Comparison of ENCODE assay signal across 7 mouse cellular contexts in the genomic region with DNA sequence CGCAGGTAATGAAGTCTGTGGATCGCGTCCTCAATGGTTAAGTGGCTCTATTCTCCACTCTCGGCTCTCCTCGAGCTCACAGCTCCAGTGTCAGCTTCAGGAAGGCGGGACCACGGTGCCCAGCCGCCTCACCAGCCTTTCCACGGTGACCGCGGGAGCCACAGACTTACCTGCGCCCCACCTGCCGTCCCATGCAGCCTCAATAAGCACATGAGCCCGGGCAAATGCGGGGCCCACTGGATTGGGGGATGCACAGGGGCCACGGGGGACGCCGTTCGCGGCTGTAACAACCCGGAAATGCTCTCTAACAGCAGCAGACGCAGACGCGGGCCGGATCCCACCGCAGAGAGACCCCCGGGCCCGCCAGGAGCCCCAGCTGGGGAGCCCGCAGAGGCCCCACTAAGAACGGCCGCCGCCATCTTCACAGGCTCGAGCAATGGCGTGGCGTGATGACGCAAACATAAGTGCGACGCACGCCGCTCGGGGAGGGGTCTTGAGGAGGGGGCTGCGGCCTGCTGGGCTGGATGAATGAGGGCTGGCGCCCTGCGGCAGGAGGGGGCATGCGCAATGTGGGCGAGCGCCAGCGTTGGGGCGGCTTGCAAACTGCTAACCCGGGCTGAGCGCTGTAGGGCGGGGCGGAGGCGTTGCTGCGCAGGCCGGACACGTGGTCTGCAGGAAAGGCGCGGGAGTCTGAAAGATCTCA. TPM values are rescaled to one million over a fixed set of nuclear protein-coding genes. Genes with fewer than 3 reads are reported as not detected.
DNase-seq lines count a peak whose midpoint lies in the region; ATAC-seq and TF ChIP-seq lines count a peak whose summit lies in the region.

A gene (minus strand): TSS at position 438 of the 703 bp plus-strand sequence.

- no peaks in the 10 kb centered on the region for H3K9me3 ChIP-seq in embryonic facial prominence, embryonic 12.5 days
- H3K9me3 ChIP-seq in limb, embryonic 12.5 days, result no peaks in the 10 kb centered on the region
- H3K9me3 ChIP-seq in midbrain, embryonic 15.5 days, result no peaks in the 10 kb centered on the region

- DNase-seq in adrenal gland, postnatal 25 days, result peak; percentile 85
- DNase-seq in heart, adult 18-20 months, result peak; percentile 89
- peak; percentile 87 for DNase-seq in kidney, adult 2 months
- peak; percentile 58 to 74 for DNase-seq in spleen, adult 2 months (ENCODE audit: low read depth in 1 of 2, low spot score in 2 of 2)

- H3K27me3 ChIP-seq in embryonic facial prominence, embryonic 12.5 days, result no peaks in the 10 kb centered on the region
- H3K27me3 ChIP-seq in kidney, adult 2 months (replicated peaks; ENCODE audit: control insufficient read depth, insufficient read depth, low read length), result no peaks in the 10 kb centered on the region
- H3K27me3 ChIP-seq in limb, embryonic 12.5 days, result no peaks in the 10 kb centered on the region
- H3K27me3 ChIP-seq in midbrain, embryonic 15.5 days (replicated peaks), result no peaks in the 10 kb centered on the region; the same call in 1 of the 2 replicates
- H3K27me3 ChIP-seq in spleen, adult 2 months (ENCODE audit: control insufficient read depth, insufficient read depth, low read length), result no peaks in the 10 kb centered on the region

- peak within 1 kb of the TSS; percentile 100 for H3K4me3 ChIP-seq in embryonic facial prominence, embryonic 12.5 days
- H3K4me3 ChIP-seq in kidney, adult 2 months (ENCODE audit: insufficient read depth, low read depth, low read length), result peak within 1 kb of the TSS; percentile 91
- H3K4me3 ChIP-seq in limb, embryonic 12.5 days (replicated peaks), result peak within 1 kb of the TSS; percentile 97
- peak within 1 kb of the TSS; percentile 91 for H3K4me3 ChIP-seq in midbrain, embryonic 15.5 days
- H3K4me3 ChIP-seq in spleen, adult 2 months (ENCODE audit: extremely low read depth, insufficient read depth, insufficient read length), result peak within 1 kb of the TSS; percentile 100

- peak within 1 kb of the TSS; percentile 82 for H3K27ac ChIP-seq in embryonic facial prominence, embryonic 12.5 days
- H3K27ac ChIP-seq in kidney, adult 2 months (ENCODE audit: insufficient read depth, low read depth, low read length), result peak within 1 kb of the TSS; percentile 75; the same call in 1 of the 2 replicates
- peak within 1 kb of the TSS; percentile 84 for H3K27ac ChIP-seq in limb, embryonic 12.5 days
- peak within 1 kb of the TSS; percentile 82 for H3K27ac ChIP-seq in midbrain, embryonic 15.5 days
- peak within 1 kb of the TSS; percentile 77 for H3K27ac ChIP-seq in spleen, adult 2 months (ENCODE audit: insufficient read depth, low read length)

- H3K9ac ChIP-seq in embryonic facial prominence, embryonic 12.5 days, result peak within 1 kb of the TSS; percentile 99
- H3K9ac ChIP-seq in limb, embryonic 12.5 days (replicated peaks), result peak within 1 kb of the TSS; percentile 96
- H3K9ac ChIP-seq in midbrain, embryonic 15.5 days, result peak within 1 kb of the TSS; percentile 97

- peaks cover 18% of the 10 kb centered on the region for H3K4me1 ChIP-seq in embryonic facial prominence, embryonic 12.5 days
- H3K4me1 ChIP-seq in kidney, adult 2 months (ENCODE audit: control insufficient read depth, insufficient read depth, low read length), result no peaks in the 10 kb centered on the region; the same call in 1 of the 2 replicates
- H3K4me1 ChIP-seq in limb, embryonic 12.5 days (replicated peaks), result peaks cover 18% of the 10 kb centered on the region
- H3K4me1 ChIP-seq in midbrain, embryonic 15.5 days, result peaks cover 29% of the 10 kb centered on the region
- H3K4me1 ChIP-seq in spleen, adult 2 months (ENCODE audit: control insufficient read depth, insufficient read depth, insufficient read length), result peaks cover 3% of the 10 kb centered on the region

- H3K4me2 ChIP-seq in embryonic facial prominence, embryonic 12.5 days (replicated peaks), result peak within 1 kb of the TSS; percentile 85
- peak within 1 kb of the TSS; percentile 90 for H3K4me2 ChIP-seq in limb, embryonic 12.5 days
- H3K4me2 ChIP-seq in midbrain, embryonic 15.5 days, result peak within 1 kb of the TSS; percentile 83

- H3K36me3 ChIP-seq in embryonic facial prominence, embryonic 12.5 days, result peaks cover 7% of the 10 kb centered on the region; the same call in 1 of the 2 replicates
- H3K36me3 ChIP-seq in kidney, adult 2 months (ENCODE audit: control insufficient read depth, insufficient read depth, low read length), result no peaks in the 10 kb centered on the region; the same call in 1 of the 2 replicates
- H3K36me3 ChIP-seq in limb, embryonic 12.5 days, result peaks cover 16% of the 10 kb centered on the region
- H3K36me3 ChIP-seq in midbrain, embryonic 15.5 days (replicated peaks), result no peaks in the 10 kb centered on the region
- no peaks in the 10 kb centered on the region; the same call in none of the 2 replicates for H3K36me3 ChIP-seq in spleen, adult 2 months (ENCODE audit: control insufficient read depth, insufficient read depth, low read length)

- TF ChIP-seq POLR2A in kidney, adult 2 months (IDR thresholded peaks at IDR 0.05; ENCODE audit: low read depth, low read length), result peak; percentile 19
- no peak for TF ChIP-seq POLR2A in spleen, adult 2 months (IDR thresholded peaks at IDR 0.05; ENCODE audit: low read depth, low read length)

- under 1% methylated on average over 59 of the region's 59 CpGs for WGBS in embryonic facial prominence, embryonic 12.5 days
- WGBS in kidney, adult 2 months, result under 1% methylated on average over 59 of the region's 59 CpGs
- under 1% methylated on average over 58 of the region's 59 CpGs for WGBS in limb, embryonic 12.5 days
- under 1% methylated on average over 59 of the region's 59 CpGs for WGBS in midbrain, embryonic 15.5 days
- WGBS in spleen, adult 2 months, result under 1% methylated on average over 59 of the region's 59 CpGs

- no peak for TF ChIP-seq CTCF in kidney, adult 2 months (conservative IDR thresholded peaks at IDR 0.05; ENCODE audit: insufficient read depth, insufficient read length, low read depth, low read length)
- TF ChIP-seq CTCF in spleen, adult 2 months (IDR thresholded peaks at IDR 0.05; ENCODE audit: extremely low read depth, insufficient read depth, insufficient read length, insufficient replicate concordance), result no peak

- ATAC-seq in embryonic facial prominence, embryonic 12.5 days (ENCODE audit: insufficient number of reproducible peaks, insufficient read depth, low FRiP score, low TSS enrichment), result peak; percentile 98
- ATAC-seq in limb, embryonic 12.5 days (ENCODE audit: insufficient number of reproducible peaks, insufficient read depth, low FRiP score, low TSS enrichment, low read depth), result peak; percentile 97
- peak; percentile 98 for ATAC-seq in midbrain, embryonic 15.5 days (replicated peaks)

RNA-seq across cellular contexts. Expression of the gene that starts here (rescaled TPM):
- 23.3 and 26.7 TPM in 2 replicates for total RNA-seq in adrenal gland, postnatal 25 days (2021)
- 41.9 and 46.4 TPM in 2 replicates for polyA plus RNA-seq in embryonic facial prominence, embryonic 12.5 days (2016; fragmentation: Nextera tagmentation; extraction: Ambion mirVana)
- 10 to 100 TPM; 19.0 to 19.3 TPM for total RNA-seq in heart, adult 18-20 months (2021)
- polyA plus RNA-seq in kidney, adult 2 months (2012; rRNA removed), result 12.4 and 12.9 TPM in 2 replicates
- polyA plus RNA-seq in limb, embryonic 12.5 days (2016; fragmentation: Nextera tagmentation; extraction: Ambion mirVana), result 44.7 and 53.5 TPM in 2 replicates
- polyA plus RNA-seq in midbrain, embryonic 15.5 days (2015; fragmentation: Nextera tagmentation; extraction: Ambion mirVana), result 32.6 and 33.8 TPM in 2 replicates
- polyA plus RNA-seq in spleen, adult 2 months (2012; rRNA removed), result 15.5 and 17.9 TPM in 2 replicates

Comparison
In these comparisons a context has a peak if more than half of its experiments do, and no peak if none do; other contexts are left out.
1. Peak in every context shown above with its lines: DNase-seq, ATAC-seq, H3K4me3 ChIP-seq and H3K27ac ChIP-seq.